Mouse (Mus musculus): ENCODE measurements around the gene Nxpe3. TPM values are rescaled to one million over a fixed set of nuclear protein-coding genes. Genes with fewer than 3 reads are reported as not detected.

Nxpe3 gene
- total and polyA plus RNA-seq, 3 experiments = 2.7 to 4.3 TPM; not detected in 1

GRCm38 (mm10) chr16:55863149-55863815 is 31.8 kb downstream of the Nxpe3 start:
- H3K9me3 ChIP-seq (replicated peaks; ENCODE audit: insufficient read depth, low read length) = no peaks in the 10 kb centered on the region
- no peak overlapping the region; the same call in 1 of the 2 replicates for H3K9ac ChIP-seq (ENCODE audit: control insufficient read depth, low read depth, low read length, poor library complexity, severe bottlenecking)
- DNase-seq (ENCODE audit: low read depth, low spot score) = peak; percentile 88
- no peak for TF ChIP-seq CHD2 (IDR thresholded peaks at IDR 0.05; ENCODE audit: low read length)
- TF ChIP-seq MAZ (IDR thresholded peaks at IDR 0.05; ENCODE audit: low read depth, low read length) = peak; percentile 39; the same call in 1 of the 2 replicates
- TF ChIP-seq CHD1 (IDR thresholded peaks at IDR 0.05; ENCODE audit: low read depth, low read length) = no peak
- no peak for TF ChIP-seq EP300 (IDR thresholded peaks at IDR 0.05; ENCODE audit: low read depth in 1 of 2, low read length in 2 of 2)
- no peak for TF ChIP-seq MAX (IDR thresholded peaks at IDR 0.05; ENCODE audit: low read length)
- TF ChIP-seq RAD21 (IDR thresholded peaks at IDR 0.05; ENCODE audit: low read depth, low read length) = peak; percentile 55
- peak; percentile 31; the same call in 1 of the 2 replicates for TF ChIP-seq HCFC1 (IDR thresholded peaks at IDR 0.05; ENCODE audit: low read depth, low read length)
- TF ChIP-seq SIN3A (IDR thresholded peaks at IDR 0.05; ENCODE audit: low read length) = peak; percentile 62; the same call in 1 of the 2 replicates
- no peak for TF ChIP-seq BHLHE40 (IDR thresholded peaks at IDR 0.05; ENCODE audit: borderline replicate concordance, low read depth, low read length)
- TF ChIP-seq SMC3 (IDR thresholded peaks at IDR 0.05; ENCODE audit: low read depth, low read length) = peak; percentile 88
- TF ChIP-seq E2F4 (IDR thresholded peaks at IDR 0.05; ENCODE audit: borderline replicate concordance, low read depth, low read length) = no peak
- no peak for TF ChIP-seq MEF2A (IDR thresholded peaks at IDR 0.05; ENCODE audit: extremely low read depth, insufficient replicate concordance, low read depth, low read length, poor library complexity, severe bottlenecking)
- no peak for TF ChIP-seq ZMIZ1 (IDR thresholded peaks at IDR 0.05; ENCODE audit: low read depth, low read length)
- TF ChIP-seq CTCF (IDR thresholded peaks at IDR 0.05 in 2 of 3, conservative IDR thresholded peaks at IDR 0.05 in 1 of 3; ENCODE audit: control insufficient read depth in 1 of 3, insufficient read depth in 1 of 3, low read depth in 2 of 3, low read length in 3 of 3, poor library complexity in 1 of 3, severe bottlenecking in 1 of 3) = peak in 2 of 3 experiments; percentile 92; a peak in 5 of 6 replicates
- no peak for TF ChIP-seq USF1 (IDR thresholded peaks at IDR 0.05; ENCODE audit: low read depth, low read length)
- no peak for TF ChIP-seq GABPA (IDR thresholded peaks at IDR 0.05; ENCODE audit: low read depth, low read length)
- peak; percentile 56; the same call in 1 of the 2 replicates for TF ChIP-seq ETS1 (IDR thresholded peaks at IDR 0.05; ENCODE audit: low read depth, low read length)
- TF ChIP-seq MYC (IDR thresholded peaks at IDR 0.05; ENCODE audit: low read depth, low read length) = 0 out of 2 replicates have a peak, but pooled peaks have one; percentile 42
- no peak for TF ChIP-seq USF2 (IDR thresholded peaks at IDR 0.05; ENCODE audit: borderline replicate concordance in 1 of 2, insufficient read depth in 1 of 2, low read depth in 1 of 2, low read length in 2 of 2)
- TF ChIP-seq TBP (IDR thresholded peaks at IDR 0.05; ENCODE audit: low read depth, low read length) = peak; percentile 38; the same call in 1 of the 2 replicates
- TF ChIP-seq GATA1 (IDR thresholded peaks at IDR 0.05; ENCODE audit: low read depth, low read length) = no peak
- no peak for TF ChIP-seq MAFK (IDR thresholded peaks at IDR 0.05; ENCODE audit: borderline replicate concordance, low read depth, low read length)
- peak; percentile 46; the same call in 1 of the 2 replicates for TF ChIP-seq ZNF384 (IDR thresholded peaks at IDR 0.05; ENCODE audit: low read depth, low read length)
- peak overlapping the region; percentile 37 to 76 for H3K4me3 ChIP-seq (ENCODE audit: control insufficient read depth in 1 of 2, insufficient read depth in 1 of 2, low read depth in 2 of 2, low read length in 2 of 2)
- no peak overlapping the region for H3K27ac ChIP-seq (ENCODE audit: control insufficient read depth, low read depth, low read length)
- no peaks in the 10 kb centered on the region for H3K4me1 ChIP-seq (ENCODE audit: control insufficient read depth in 1 of 2, insufficient read depth in 2 of 2, low read length in 2 of 2)
- H3K79me2 ChIP-seq (ENCODE audit: control insufficient read depth, insufficient read depth, low read length, poor library complexity) = no peaks in the 10 kb centered on the region
- H3K27me3 ChIP-seq (ENCODE audit: control insufficient read depth in 1 of 2, insufficient read depth in 2 of 2, low read length in 2 of 2) = no peaks in the 10 kb centered on the region
- H3K36me3 ChIP-seq (ENCODE audit: control insufficient read depth in 1 of 2, insufficient read depth in 2 of 2, low read length in 2 of 2) = peaks cover 0 to 3% of the 10 kb centered on the region in 2 experiments; a peak in 2 of 4 replicates
